Mouse (Mus musculus) intestine, postnatal 0 days (tissue): Measurements from ENCODE around the gene Il21r. TPM values are rescaled to one million over a fixed set of nuclear protein-coding genes. Genes with fewer than 3 reads are reported as not detected.
A peak's percentile ranks its signal among the peaks of the same experiment; 100 is the strongest.

Experiments used
- ATAC-seq: fragments of 200-750 bp; cut with Nextera tagmentation; 2 replicates; pipeline ENCODE4 v1.8.0; 2017; ENCODE audit warnings: mild to moderate bottlenecking, moderate TSS enrichment, moderate library complexity
- H3K27ac ChIP-seq: fragments of 300-500 bp; sonication (generic); 2 replicates; pipeline ENCODE4 v1.5.1; 2014; ENCODE audit warnings: mild to moderate bottlenecking, low read depth, low read length, moderate library complexity
- H3K27me3 ChIP-seq: fragments of 300-500 bp; sonication (generic); replicated peaks from 2 replicates; pipeline ENCODE4 v1.6.1; 2014; ENCODE audit warnings: low read length, mixed read lengths; ENCODE audit not compliant: control insufficient read depth, insufficient read depth
- H3K36me3 ChIP-seq: fragments of 300-500 bp; sonication (generic); 2 replicates; pipeline ENCODE4 v1.6.1; 2014; ENCODE audit warnings: mild to moderate bottlenecking, moderate library complexity; ENCODE audit not compliant: control insufficient read depth, insufficient read depth
- H3K4me1 ChIP-seq: fragments of 300-500 bp; sonication (generic); replicated peaks from 2 replicates; pipeline ENCODE4 v1.6.1; 2014; ENCODE audit warnings: antibody characterized with exemption, low read length, mixed read lengths; ENCODE audit not compliant: control insufficient read depth, insufficient read depth
- H3K4me2 ChIP-seq: fragments of 300-500 bp; sonication (generic); replicated peaks from 2 replicates; pipeline ENCODE4 v1.6.1; 2014; ENCODE audit warnings: low read depth, mild to moderate bottlenecking, moderate library complexity
- H3K4me3 ChIP-seq: fragments of 300-500 bp; sonication (generic); 2 replicates; pipeline ENCODE4 v1.5.1; 2014; ENCODE audit warnings: low read depth, low read length
- H3K9ac ChIP-seq: fragments of 300-500 bp; sonication (generic); 2 replicates; pipeline ENCODE4 v1.6.1; 2014; ENCODE audit warnings: mild to moderate bottlenecking, low read depth, low read length
- H3K9me3 ChIP-seq: fragments of 300-500 bp; sonication (generic); 2 replicates; pipeline ENCODE4 v1.6.1; 2016; ENCODE audit warnings: mixed run types; ENCODE audit not compliant: control insufficient read depth
- CTCF ChIP-seq: sonication (generic); IDR thresholded peaks from 2 replicates; pipeline ENCODE4 v1.5.1; 2016; ENCODE audit warnings: low read depth, mild to moderate bottlenecking, control low read depth, antibody characterized with exemption, moderate library complexity
- WGBS: fragments of 180-500 bp; shearing (Covaris S2); extraction: QIAGEN DNeasy Blood & Tissue Kit; methylation state at CpG from one replicate; pipeline ENCODE4 v1.1.7; 2014; 5-methylcytosine and 5-hydroxymethylcytosine counted together
- polyA plus RNA-seq: library from polyadenylated mRNA; unstranded; fragments of >200 nt; fragmentation: Nextera tagmentation; extraction: Ambion mirVana; gene quantifications from 2 replicates; pipeline ENCODE4 v1.2.1, GENCODE M21; 2015

Gene Il21r
- polyA plus RNA-seq, 1 experiment from 2014 or later, result 0.09 TPM

GRCm38 (mm10) chr7:125584005-125584369 lies 19.2 kb upstream of the Il21r start:
- Histone ChIP-seq H3K9me3 (no peaks in the 10 kb centered on the region), H3K4me2 (no peak overlapping the region), H3K4me3 (no peak overlapping the region), H3K27me3 (no peaks in the 10 kb centered on the region), H3K27ac (no peak overlapping the region), H3K9ac (no peak overlapping the region), H3K4me1 (no peaks in the 10 kb centered on the region), H3K36me3 (no peaks in the 10 kb centered on the region)
- 71% methylated on average over 5 of the region's 5 CpGs for WGBS
- no peak for ATAC-seq
- TF ChIP-seq CTCF, result no peak

- no peak for TF ChIP-seq CTCF
- WGBS, result 98% methylated on average over 23 of the region's 23 CpGs
- Histone ChIP-seq H3K4me2 (no peak overlapping the region), H3K9ac (no peak overlapping the region), H3K4me1 (no peaks in the 10 kb centered on the region), H3K4me3 (no peak overlapping the region), H3K9me3 (no peaks in the 10 kb centered on the region), H3K36me3 (no peaks in the 10 kb centered on the region), H3K27ac (no peak overlapping the region), H3K27me3 (no peaks in the 10 kb centered on the region)
- ATAC-seq, result no peak
Observed at GRCm38 (mm10) chr7:125586355-125586754, 16.9 kb upstream of the Il21r start.

GRCm38 (mm10) chr7:125588721-125589120 lies 14.5 kb upstream of the Il21r start:
- no peak for TF ChIP-seq CTCF
- ATAC-seq, result 0 out of 2 replicates have a peak, but pooled peaks have one; percentile 19
- WGBS, result 78% methylated on average over 4 of the region's 4 CpGs

GRCm38 (mm10) chr7:125589896-125590295 lies 13.3 kb upstream of the Il21r start:
- Histone ChIP-seq H3K4me2 (no peak overlapping the region), H3K9me3 (no peaks in the 10 kb centered on the region), H3K9ac (no peak overlapping the region), H3K27ac (no peak overlapping the region), H3K4me3 (no peak overlapping the region), H3K27me3 (no peaks in the 10 kb centered on the region), H3K36me3 (no peaks in the 10 kb centered on the region), H3K4me1 (no peaks in the 10 kb centered on the region)
- ATAC-seq, result no peak
- TF ChIP-seq CTCF, result no peak
- WGBS, result 88% methylated on average over 7 of the region's 7 CpGs

More at GRCm38 (mm10) chr7:125588721-125589120, 14.5 kb upstream of the Il21r start:
- no peak overlapping the region for H3K4me3 ChIP-seq
- no peaks in the 10 kb centered on the region for H3K4me1 ChIP-seq
- H3K4me2 ChIP-seq, result no peak overlapping the region
- H3K9ac ChIP-seq, result no peak overlapping the region
- H3K36me3 ChIP-seq, result no peaks in the 10 kb centered on the region
- H3K27me3 ChIP-seq, result no peaks in the 10 kb centered on the region
- H3K9me3 ChIP-seq, result no peaks in the 10 kb centered on the region
- H3K27ac ChIP-seq, result no peak overlapping the region

- Histone ChIP-seq H3K27me3 (no peaks in the 10 kb centered on the region), H3K4me2 (no peak overlapping the region), H3K27ac (no peak overlapping the region), H3K9ac (no peak overlapping the region), H3K36me3 (no peaks in the 10 kb centered on the region), H3K4me1 (no peaks in the 10 kb centered on the region), H3K4me3 (no peak overlapping the region), H3K9me3 (no peaks in the 10 kb centered on the region)
- TF ChIP-seq CTCF, result no peak
- 80% methylated on average over 4 of the region's 4 CpGs for WGBS
- no peak for ATAC-seq
Observed at GRCm38 (mm10) chr7:125593831-125594230, 9.4 kb upstream of the Il21r start.

GRCm38 (mm10) chr7:125596406-125596805 lies 6.8 kb upstream of the Il21r start:
- Histone ChIP-seq H3K9ac (no peak overlapping the region), H3K4me2 (no peak overlapping the region), H3K4me3 (no peak overlapping the region), H3K9me3 (no peaks in the 10 kb centered on the region), H3K27me3 (no peaks in the 10 kb centered on the region), H3K36me3 (no peaks in the 10 kb centered on the region), H3K27ac (no peak overlapping the region), H3K4me1 (no peaks in the 10 kb centered on the region)
- no peak for ATAC-seq
- no peak for TF ChIP-seq CTCF
- WGBS, result 60% methylated on average over 3 of the region's 3 CpGs

- no peak for ATAC-seq
- H3K4me2 ChIP-seq, result no peak overlapping the region
- H3K4me1 ChIP-seq, result no peaks in the 10 kb centered on the region
- no peaks in the 10 kb centered on the region for H3K36me3 ChIP-seq
- no peak overlapping the region for H3K4me3 ChIP-seq
- H3K9ac ChIP-seq, result no peak overlapping the region
- H3K27ac ChIP-seq, result no peak overlapping the region
- 83% methylated on average over 9 of the region's 9 CpGs for WGBS
- H3K9me3 ChIP-seq, result no peaks in the 10 kb centered on the region
- no peaks in the 10 kb centered on the region for H3K27me3 ChIP-seq
- no peak for TF ChIP-seq CTCF
Observed at GRCm38 (mm10) chr7:125597083-125597482, 6.1 kb upstream of the Il21r start.
